Mouse (Mus musculus) ES-CJ7 (cell line): ENCODE results near the gene Artn.

Experiments used
- DNase-seq: peaks from one replicate; pipeline ENCODE4 v3.0.0; 2011; ENCODE audit warnings: low read depth, low spot score

Artn gene

GRCm38 (mm10) chr4:117918762-117919161 lies 10.8 kb downstream of the Artn start:
- DNase-seq = no peak

- no peak for DNase-seq
These were observed 11.3 kb downstream of the Artn start for GRCm38 (mm10) chr4:117918261-117918660.

- no peak for DNase-seq
These were observed 11.7 kb downstream of the Artn start for GRCm38 (mm10) chr4:117917847-117918246.

- no peak for DNase-seq
These were observed 12.2 kb downstream of the Artn start for GRCm38 (mm10) chr4:117917402-117917801.

GRCm38 (mm10) chr4:117916386-117916785 lies 13.2 kb downstream of the Artn start:
- no peak for DNase-seq

- no peak for DNase-seq
These were observed 14.0 kb downstream of the Artn start for GRCm38 (mm10) chr4:117915489-117916105.

- peak; percentile 93 for DNase-seq
These were observed 14.7 kb downstream of the Artn start, which contains the start of gene Ipo13 for GRCm38 (mm10) chr4:117914591-117915442. Ipo13 (minus strand) TSS chr4:117914999.

GRCm38 (mm10) chr4:117914031-117914430 lies 15.5 kb downstream of the Artn start:
- DNase-seq = no peak

GRCm38 (mm10) chr4:117913421-117913820 lies 16.1 kb downstream of the Artn start:
- no peak for DNase-seq

GRCm38 (mm10) chr4:117912685-117913273 lies 16.8 kb downstream of the Artn start:
- no peak for DNase-seq

GRCm38 (mm10) chr4:117912131-117912561 lies 17.4 kb downstream of the Artn start:
- no peak for DNase-seq

- no peak for DNase-seq
These were observed 20.6 kb downstream of the Artn start for GRCm38 (mm10) chr4:117908834-117909453.

GRCm38 (mm10) chr4:117906196-117906595 lies 23.4 kb downstream of the Artn start:
- DNase-seq = no peak

- no peak for DNase-seq
These were observed 24.8 kb downstream of the Artn start for GRCm38 (mm10) chr4:117904761-117905160.

- no peak for DNase-seq
These were observed 25.5 kb downstream of the Artn start for GRCm38 (mm10) chr4:117904094-117904493.

- no peak for DNase-seq
These were observed 31.5 kb downstream of the Artn start for GRCm38 (mm10) chr4:117898111-117898510.

GRCm38 (mm10) chr4:117896031-117896430 lies 33.5 kb downstream of the Artn start:
- DNase-seq = no peak

- no peak for DNase-seq
These were observed 34.2 kb downstream of the Artn start for GRCm38 (mm10) chr4:117895339-117895738.

- DNase-seq = no peak
These were observed 35.0 kb downstream of the Artn start for GRCm38 (mm10) chr4:117894601-117895000.

GRCm38 (mm10) chr4:117893376-117893775 lies 36.2 kb downstream of the Artn start:
- DNase-seq = peak; percentile 51

- peak; percentile 93 for DNase-seq
These were observed 37.8 kb downstream of the Artn start, which contains the start of gene Dph2 for GRCm38 (mm10) chr4:117891738-117892161. Dph2 (minus strand) TSS chr4:117892032.

- no peak for DNase-seq
These were observed 38.8 kb downstream of the Artn start for GRCm38 (mm10) chr4:117890750-117891149.
